Mouse (Mus musculus): Measurements from ENCODE around the gene B3gntl1.

GRCm38 (mm10) chr11:121616501-121616900 lies 56.5 kb downstream of the B3gntl1 start:
- TF ChIP-seq TAL1 (IDR thresholded peaks at IDR 0.05; ENCODE audit: low read length) = no peak
- TF ChIP-seq GATA1 (IDR thresholded peaks at IDR 0.05; ENCODE audit: low read length) = no peak

All from erythroblast, embryonic 14.5 days (primary cell).